Mouse (Mus musculus): ENCODE data around the gene Got1.

DNA sequence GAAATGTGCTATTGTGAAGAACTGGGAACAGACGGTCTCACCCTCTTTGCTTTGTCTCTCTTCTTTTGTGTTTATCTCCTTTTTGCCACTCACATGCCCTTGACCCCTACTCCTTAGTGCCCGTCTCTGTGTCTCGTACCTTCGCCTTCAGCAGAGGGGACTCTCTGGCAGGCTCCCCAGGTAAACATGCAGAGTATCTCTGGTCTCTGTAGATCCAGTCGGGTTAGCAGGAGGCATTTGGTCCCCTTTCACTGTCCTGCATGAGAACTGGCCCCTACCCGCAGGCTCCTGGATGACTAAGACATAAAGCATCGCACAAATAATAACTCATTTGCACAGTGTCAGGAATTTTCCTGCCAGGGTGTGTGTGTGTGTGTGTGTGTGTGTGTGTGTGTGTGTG is 48.3 kb downstream of the Got1 start:
- TF ChIP-seq CTCF (IDR thresholded peaks at IDR 0.05; ENCODE audit: low read depth) = no peak
- no peak for TF ChIP-seq EP300 (IDR thresholded peaks at IDR 0.05; ENCODE audit: low read depth)

Data from heart, postnatal 0 days (tissue).